Mouse (Mus musculus) telencephalon, adult 2 months (tissue): ENCODE data around the gene Tnnc1.
A peak's percentile ranks its signal among the peaks of the same experiment; 100 is the strongest.

Experiments
- DNase-seq: peaks from one replicate; pipeline ENCODE4 v3.0.0-alpha.2; 2011; ENCODE audit warnings: low read depth, low spot score

The Tnnc1 gene

GRCm38 (mm10) chr14:31183541-31183940 lies 24.6 kb upstream of the Tnnc1 start:
- no peak for DNase-seq

- DNase-seq, result no peak
Observed at GRCm38 (mm10) chr14:31184195-31184594, 23.9 kb upstream of the Tnnc1 start.

GRCm38 (mm10) chr14:31186656-31187055 lies 21.5 kb upstream of the Tnnc1 start:
- DNase-seq, result no peak

- DNase-seq, result no peak
Observed at GRCm38 (mm10) chr14:31188771-31189181, 19.3 kb upstream of the Tnnc1 start.

GRCm38 (mm10) chr14:31189348-31189747 lies 18.8 kb upstream of the Tnnc1 start:
- DNase-seq, result no peak

- no peak for DNase-seq
Observed at GRCm38 (mm10) chr14:31191936-31192335, 16.2 kb upstream of the Tnnc1 start.

- no peak for DNase-seq
Observed at GRCm38 (mm10) chr14:31193791-31194190, 14.3 kb upstream of the Tnnc1 start.

GRCm38 (mm10) chr14:31194441-31194840 lies 13.7 kb upstream of the Tnnc1 start:
- DNase-seq, result no peak

- DNase-seq, result no peak
Observed at GRCm38 (mm10) chr14:31194891-31195513, 13.1 kb upstream of the Tnnc1 start.

GRCm38 (mm10) chr14:31195521-31195920 lies 12.6 kb upstream of the Tnnc1 start:
- DNase-seq, result no peak

- DNase-seq, result no peak
Observed at GRCm38 (mm10) chr14:31195968-31196367, 12.1 kb upstream of the Tnnc1 start.

GRCm38 (mm10) chr14:31197547-31198516 lies 10.3 kb upstream of the Tnnc1 start:
- DNase-seq, result peak; percentile 64

- no peak for DNase-seq
Observed at GRCm38 (mm10) chr14:31199599-31199998, 8.5 kb upstream of the Tnnc1 start.

GRCm38 (mm10) chr14:31200038-31200437 lies 8.1 kb upstream of the Tnnc1 start:
- no peak for DNase-seq

GRCm38 (mm10) chr14:31204844-31205243 lies 3.3 kb upstream of the Tnnc1 start:
- DNase-seq, result no peak

GRCm38 (mm10) chr14:31205244-31205561 lies 2.9 kb upstream of the Tnnc1 start:
- DNase-seq, result no peak

- DNase-seq, result no peak
Observed at GRCm38 (mm10) chr14:31205562-31206467, 2.3 kb upstream of the Tnnc1 start.

- peak; percentile 83 for DNase-seq
Observed at GRCm38 (mm10) chr14:31206472-31206981, 1.6 kb upstream of the Tnnc1 start.

- DNase-seq, result no peak
Observed at GRCm38 (mm10) chr14:31207070-31207830, 862 bp upstream of the Tnnc1 start.

GRCm38 (mm10) chr14:31209133-31209557 lies 1.0 kb downstream of the Tnnc1 start:
- DNase-seq, result no peak

GRCm38 (mm10) chr14:31211854-31212253 lies 3.7 kb downstream of the Tnnc1 start:
- no peak for DNase-seq
